Mouse (Mus musculus) layer of hippocampus, postnatal 14 days (tissue): ENCODE data around the gene Gins3. TPM values are rescaled to one million over a fixed set of nuclear protein-coding genes. Genes with fewer than 3 reads are reported as not detected.

Experiments used
- DNase-seq, 2 experiments: peaks; one replicate each; pipeline ENCODE4 v3.0.0; 2021 to 2022; ENCODE audit warnings: low spot score in 2 of 2, mixed read lengths in 1 of 2
- total RNA-seq, 2 experiments: library from RNA; stranded (reverse); gene quantifications; 2 replicates each; pipeline ENCODE4 v1.2.3; 2021

The Gins3 gene
- total RNA-seq, 2 experiments from 2014 or later, result 2.7 TPM

DNA sequence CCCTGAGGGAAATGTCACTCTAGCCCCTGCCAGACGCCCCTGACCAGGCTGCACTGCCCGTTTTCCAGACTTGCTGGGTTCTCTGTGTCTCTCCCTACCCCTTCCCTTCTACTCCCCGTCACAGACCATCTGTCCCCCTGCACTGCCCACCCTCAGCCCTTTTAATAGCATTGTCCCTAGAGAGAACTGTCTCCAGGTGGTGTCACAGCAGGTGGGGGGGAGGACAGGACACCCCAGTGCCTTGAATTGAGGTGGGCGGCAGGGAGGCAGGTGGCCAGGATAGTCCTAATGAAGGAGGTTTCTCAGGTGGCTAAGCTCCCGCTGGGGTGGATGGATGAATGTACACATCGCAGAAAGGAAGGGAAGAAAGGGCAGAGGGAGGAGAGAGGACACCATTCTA lies 61.4 kb downstream of the Gins3 start:
- DNase-seq, result peak in 1 of 2 experiments; percentile 48

Other genes with a start within 250 kb of the Gins3 start
- gene Cfap20, start 198.6 kb upstream of the Gins3 start, total RNA-seq, result 10 to 100 TPM; 58.5 to 62.5 TPM
- gene Csnk2a2, start 143.4 kb upstream of the Gins3 start, total RNA-seq, result 10 to 100 TPM; 77.4 to 79.8 TPM
- gene Ccdc113, start 99.4 kb upstream of the Gins3 start, total RNA-seq, result 1 to 10 TPM; 1.1 to 2.1 TPM
- under 1 TPM in 1 of 2 experiments, not detected in 1; 0.33 TPM for gene Prss54, start 57.1 kb upstream of the Gins3 start, total RNA-seq
- 1,000 to 10,000 TPM; 1,455 to 1,520 TPM for gene Ndrg4, start 43.5 kb downstream of the Gins3 start, total RNA-seq
- gene Setd6, start 82.4 kb downstream of the Gins3 start, total RNA-seq, result 10 to 100 TPM; 16.2 to 20.0 TPM
- gene Cnot1, start 174.0 kb downstream of the Gins3 start, total RNA-seq, result 100 to 1,000 TPM; 135 to 142 TPM
- 100 to 1,000 TPM; 131 to 161 TPM for gene Sap18b, start 191.9 kb downstream of the Gins3 start, total RNA-seq
- 10 to 100 TPM; 29.7 to 31.6 TPM for gene Slc38a7, start 220.1 kb downstream of the Gins3 start, total RNA-seq